Mouse (Mus musculus) spleen, adult 2 months (tissue): Measurements from ENCODE around the gene Rab31. TPM values are rescaled to one million over a fixed set of nuclear protein-coding genes. Genes with fewer than 3 reads are reported as not detected.

Experiments used
- DNase-seq, 2 experiments: peaks; one replicate each; pipeline versions ENCODE4 v3.0.0 to v3.0.0-alpha.2; 2012 to 2021; ENCODE audit warnings: low spot score in 2 of 2, low read depth in 1 of 2
- H3K27ac ChIP-seq: fragments of 200-500 bp; 2 replicates; pipeline ENCODE4 v1.5.1; 2012; ENCODE audit warnings: low read length, inconsistent platforms; ENCODE audit not compliant: insufficient read depth
- H3K27me3 ChIP-seq: fragments of 200-500 bp; 2 replicates; pipeline ENCODE4 v1.6.1; 2012; ENCODE audit warnings: mild to moderate bottlenecking, moderate library complexity, low read length, inconsistent platforms; ENCODE audit not compliant: control insufficient read depth, insufficient read depth
- H3K36me3 ChIP-seq: fragments of 200-500 bp; 2 replicates; pipeline ENCODE4 v1.6.1; 2012; ENCODE audit warnings: mild to moderate bottlenecking, low read length, inconsistent platforms; ENCODE audit not compliant: control insufficient read depth, insufficient read depth
- H3K4me1 ChIP-seq: fragments of 200-500 bp; 2 replicates; pipeline ENCODE4 v1.6.1; 2011; ENCODE audit warnings: inconsistent platforms; ENCODE audit not compliant: control insufficient read depth, insufficient read depth, insufficient read length
- H3K4me3 ChIP-seq: fragments of 200-500 bp; 2 replicates; pipeline ENCODE4 v1.5.1; 2011; ENCODE audit warnings: mild to moderate bottlenecking, inconsistent platforms; ENCODE audit not compliant: insufficient read depth, insufficient read length; ENCODE audit errors: extremely low read depth
- CTCF ChIP-seq: fragments of 200-500 bp; IDR thresholded peaks from 2 replicates; pipeline ENCODE4 v1.5.1; 2011; ENCODE audit warnings: mild to moderate bottlenecking, inconsistent platforms; ENCODE audit not compliant: insufficient read depth, insufficient read length, insufficient replicate concordance; ENCODE audit errors: extremely low read depth
- POLR2A ChIP-seq: fragments of 200-500 bp; IDR thresholded peaks from 2 replicates; pipeline ENCODE4 v1.6.1; 2011; ENCODE audit warnings: low read depth, low read length, inconsistent platforms
- WGBS: fragments of 180-500 bp; shearing (Covaris S2); methylation state at CpG from one replicate; pipeline ENCODE4 v1.1.7; 2018; 5-methylcytosine and 5-hydroxymethylcytosine counted together
- polyA plus RNA-seq: library from polyadenylated mRNA; depleted of rRNA; stranded (reverse); fragments of >200 nt; gene quantifications from 2 replicates; pipeline ENCODE4 v1.2.3, GENCODE M21; 2012

Rab31 gene
- polyA plus RNA-seq, 1 experiment: 12.3 TPM

GRCm38 (mm10) chr17:65800451-65800850 lies 27.9 kb upstream of the Rab31 start:
- peaks cover 3% of the 10 kb centered on the region for H3K36me3 ChIP-seq
- no peak overlapping the region for H3K27ac ChIP-seq
- DNase-seq: no peak
- H3K27me3 ChIP-seq: no peaks in the 10 kb centered on the region
- no peak for TF ChIP-seq CTCF
- TF ChIP-seq POLR2A: no peak
- no peak overlapping the region for H3K4me3 ChIP-seq
- 94% methylated on average over 6 of the region's 6 CpGs for WGBS
- no peaks in the 10 kb centered on the region; the same call in 1 of the 2 replicates for H3K4me1 ChIP-seq

- WGBS: 81% methylated on average over 1 of the region's 1 CpGs
- H3K4me1 ChIP-seq: no peaks in the 10 kb centered on the region; the same call in 1 of the 2 replicates
- DNase-seq: no peak
- TF ChIP-seq CTCF: no peak
- no peak for TF ChIP-seq POLR2A
- no peaks in the 10 kb centered on the region for H3K27me3 ChIP-seq
- no peak overlapping the region for H3K4me3 ChIP-seq
- H3K36me3 ChIP-seq: peaks cover 3% of the 10 kb centered on the region
- H3K27ac ChIP-seq: no peak overlapping the region
Observed at GRCm38 (mm10) chr17:65799353-65799752, 26.8 kb upstream of the Rab31 start.

- DNase-seq: no peak
- H3K27me3 ChIP-seq: no peaks in the 10 kb centered on the region
- no peak for TF ChIP-seq POLR2A
- no peak for TF ChIP-seq CTCF
- no peaks in the 10 kb centered on the region; the same call in 1 of the 2 replicates for H3K36me3 ChIP-seq
- H3K4me1 ChIP-seq: no peaks in the 10 kb centered on the region; the same call in 1 of the 2 replicates
- WGBS: 27% methylated on average over 4 of the region's 4 CpGs
- H3K27ac ChIP-seq: no peak overlapping the region
- H3K4me3 ChIP-seq: no peak overlapping the region
Observed at GRCm38 (mm10) chr17:65798446-65798845, 25.9 kb upstream of the Rab31 start.

- DNase-seq: no peak
- no peaks in the 10 kb centered on the region; the same call in 1 of the 2 replicates for H3K4me1 ChIP-seq
- TF ChIP-seq POLR2A: no peak
- TF ChIP-seq CTCF: no peak
- 90% methylated on average over 7 of the region's 7 CpGs for WGBS
- no peak overlapping the region for H3K4me3 ChIP-seq
- H3K27me3 ChIP-seq: no peaks in the 10 kb centered on the region
- H3K27ac ChIP-seq: no peak overlapping the region
- no peaks in the 10 kb centered on the region for H3K36me3 ChIP-seq
Observed at GRCm38 (mm10) chr17:65796056-65796455, 23.5 kb upstream of the Rab31 start.

GRCm38 (mm10) chr17:65794096-65794850 lies 21.7 kb upstream of the Rab31 start:
- 93% methylated on average over 13 of the region's 13 CpGs for WGBS
- H3K36me3 ChIP-seq: 0 out of 2 replicates have a peak, but pooled peaks cover 2% of the 10 kb centered on the region
- no peaks in the 10 kb centered on the region; the same call in 1 of the 2 replicates for H3K4me1 ChIP-seq

GRCm38 (mm10) chr17:65793307-65793930 lies 20.9 kb upstream of the Rab31 start:
- TF ChIP-seq POLR2A (no peak), CTCF (no peak)
- no peaks in the 10 kb centered on the region for H3K27me3 ChIP-seq
- DNase-seq: no peak
- WGBS: 94% methylated on average over 12 of the region's 12 CpGs
- H3K36me3 ChIP-seq: 0 out of 2 replicates have a peak, but pooled peaks cover 2% of the 10 kb centered on the region
- H3K4me3 ChIP-seq: no peak overlapping the region
- no peaks in the 10 kb centered on the region; the same call in 1 of the 2 replicates for H3K4me1 ChIP-seq
- H3K27ac ChIP-seq: no peak overlapping the region

More at GRCm38 (mm10) chr17:65794096-65794850, 21.7 kb upstream of the Rab31 start:
- Histone ChIP-seq H3K27ac (no peak overlapping the region), H3K4me3 (no peak overlapping the region), H3K27me3 (no peaks in the 10 kb centered on the region)
- no peak for TF ChIP-seq CTCF
- DNase-seq: no peak

GRCm38 (mm10) chr17:65791161-65791560 lies 18.6 kb upstream of the Rab31 start:
- no peaks in the 10 kb centered on the region for H3K27me3 ChIP-seq
- 88% methylated on average over 2 of the region's 2 CpGs for WGBS
- 0 out of 2 replicates have a peak, but pooled peaks cover 2% of the 10 kb centered on the region for H3K36me3 ChIP-seq
- H3K27ac ChIP-seq: no peak overlapping the region
- DNase-seq: no peak
- no peak overlapping the region for H3K4me3 ChIP-seq
- TF ChIP-seq POLR2A (no peak), CTCF (no peak)
- H3K4me1 ChIP-seq: peaks cover under 1% of the 10 kb centered on the region; the same call in 1 of the 2 replicates
